In the genomic region with DNA sequence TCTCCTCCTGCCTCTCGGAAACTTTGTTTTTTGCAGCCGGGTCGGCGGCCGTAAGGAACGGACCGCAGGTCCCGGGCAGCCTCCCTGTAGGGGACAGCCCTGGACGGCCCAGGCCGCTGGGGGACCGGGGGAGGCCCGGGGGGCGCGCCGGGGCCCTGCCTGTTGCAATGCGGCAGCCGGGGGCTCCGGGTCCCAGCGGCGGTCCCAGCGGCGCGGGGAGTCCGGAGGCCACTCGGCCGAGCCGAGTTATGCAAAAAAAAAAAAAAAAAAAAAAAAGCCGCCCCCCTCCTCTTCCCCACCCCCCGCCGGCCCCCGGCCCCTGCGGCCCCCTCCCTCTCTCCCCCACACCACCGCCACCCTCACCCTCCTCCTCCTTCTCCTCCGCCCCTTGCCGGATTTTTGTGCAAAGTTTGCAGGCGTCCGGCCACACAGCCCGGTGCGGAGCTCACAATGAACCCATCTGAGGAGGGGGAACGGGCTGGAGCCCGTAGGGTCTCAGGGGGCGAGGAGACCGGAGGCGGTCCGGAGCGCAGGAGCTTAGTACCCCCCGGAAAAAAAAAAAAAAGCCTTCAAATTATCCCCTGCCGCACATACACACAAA, we compare ENCODE assay signal across 8 mouse cellular contexts. TPM values are rescaled to one million over a fixed set of nuclear protein-coding genes. Genes with fewer than 3 reads are reported as not detected.
DNase-seq lines count a peak whose midpoint lies in the region; ATAC-seq and TF ChIP-seq lines count a peak whose summit lies in the region.

Gene Zfp423 (minus strand): TSS at position 276 of the 601 bp plus-strand sequence.

- WGBS in hindbrain, embryonic 10.5 days = under 1% methylated on average over 44 of the region's 48 CpGs
- WGBS in limb, embryonic 12.5 days = under 1% methylated on average over 41 of the region's 48 CpGs
- 1% methylated on average over 37 of the region's 48 CpGs for WGBS in neural tube, embryonic 13.5 days

- peak; percentile 95 for DNase-seq in heart, adult 11 months
- no peak for DNase-seq in heart, adult 9 months (ENCODE audit: low spot score in 2 of 2)
- DNase-seq in R1 (ENCODE audit: low read depth, low spot score) = peak; percentile 69
- no peak for DNase-seq in hindbrain, embryonic 10.5 days (ENCODE audit: low spot score)
- no peak for DNase-seq in thymus, postnatal 25 days

- no peaks in the 10 kb centered on the region for H3K36me3 ChIP-seq in hindbrain, embryonic 10.5 days
- H3K36me3 ChIP-seq in limb, embryonic 12.5 days = no peaks in the 10 kb centered on the region
- H3K36me3 ChIP-seq in neural tube, embryonic 13.5 days = no peaks in the 10 kb centered on the region

- peak within 1 kb of the TSS; percentile 98 for H3K9ac ChIP-seq in limb, embryonic 12.5 days (replicated peaks)
- H3K9ac ChIP-seq in neural tube, embryonic 13.5 days = peak within 1 kb of the TSS; percentile 98

- peak; percentile 45; the same call in 1 of the 2 replicates for ATAC-seq in limb, embryonic 12.5 days (ENCODE audit: insufficient number of reproducible peaks, insufficient read depth, low FRiP score, low TSS enrichment, low read depth)
- peak; percentile 13; the same call in 1 of the 2 replicates for ATAC-seq in neural tube, embryonic 13.5 days (ENCODE audit: low read depth)

- H3K9me3 ChIP-seq in hindbrain, embryonic 10.5 days = no peaks in the 10 kb centered on the region
- H3K9me3 ChIP-seq in limb, embryonic 12.5 days = no peaks in the 10 kb centered on the region
- no peaks in the 10 kb centered on the region for H3K9me3 ChIP-seq in neural tube, embryonic 13.5 days

- peak within 1 kb of the TSS; percentile 94 for H3K4me2 ChIP-seq in limb, embryonic 12.5 days
- peak within 1 kb of the TSS; percentile 95 for H3K4me2 ChIP-seq in neural tube, embryonic 13.5 days

- H3K27ac ChIP-seq in embryonic fibroblast, embryonic 13.5 days (ENCODE audit: insufficient read depth, low read length) = 0 out of 2 replicates have a peak within 1 kb of the TSS, but pooled peaks have one; percentile 25
- peak within 1 kb of the TSS; percentile 100 for H3K27ac ChIP-seq in hindbrain, embryonic 10.5 days
- peak within 1 kb of the TSS; percentile 100 for H3K27ac ChIP-seq in limb, embryonic 12.5 days
- H3K27ac ChIP-seq in neural tube, embryonic 13.5 days (replicated peaks) = peak within 1 kb of the TSS; percentile 99

- H3K4me1 ChIP-seq in embryonic fibroblast, embryonic 13.5 days (ENCODE audit: control insufficient read depth, insufficient read depth, low read length) = no peaks in the 10 kb centered on the region
- peaks cover 89% of the 10 kb centered on the region for H3K4me1 ChIP-seq in hindbrain, embryonic 10.5 days (replicated peaks)
- peaks cover 63% of the 10 kb centered on the region for H3K4me1 ChIP-seq in limb, embryonic 12.5 days (replicated peaks)
- peaks cover 70% of the 10 kb centered on the region for H3K4me1 ChIP-seq in neural tube, embryonic 13.5 days (replicated peaks)

- H3K4me3 ChIP-seq in embryonic fibroblast, embryonic 13.5 days (ENCODE audit: insufficient read depth, low read length) = peak within 1 kb of the TSS; percentile 65
- H3K4me3 ChIP-seq in hindbrain, embryonic 10.5 days = peak within 1 kb of the TSS; percentile 96
- peak within 1 kb of the TSS; percentile 93 for H3K4me3 ChIP-seq in limb, embryonic 12.5 days (replicated peaks)
- H3K4me3 ChIP-seq in neural tube, embryonic 13.5 days = peak within 1 kb of the TSS; percentile 93

- peaks cover 30% of the 10 kb centered on the region for H3K27me3 ChIP-seq in hindbrain, embryonic 10.5 days (ENCODE audit: insufficient read depth, poor library complexity, severe bottlenecking)
- peaks cover 31% of the 10 kb centered on the region for H3K27me3 ChIP-seq in limb, embryonic 12.5 days
- H3K27me3 ChIP-seq in neural tube, embryonic 13.5 days = peaks cover 9% of the 10 kb centered on the region; the same call in 1 of the 2 replicates

- no peak for TF ChIP-seq CTCF in embryonic fibroblast, embryonic 13.5 days (IDR thresholded peaks at IDR 0.05; ENCODE audit: borderline replicate concordance, insufficient read depth, low read length)

- TF ChIP-seq POLR2A in embryonic fibroblast, embryonic 13.5 days (IDR thresholded peaks at IDR 0.05; ENCODE audit: low read depth, low read length) = no peak

RNA-seq across cellular contexts. Expression of gene Zfp423, which starts in this region (rescaled TPM):
- polyA plus RNA-seq in embryonic fibroblast, embryonic 13.5 days (2011; ENCODE audit: insufficient read length, low read depth, missing spikeins) = 1.4 and 2.8 TPM in 2 replicates
- 32.8 and 41.3 TPM in 2 replicates for polyA plus RNA-seq in hindbrain, embryonic 10.5 days (2016; fragmentation: Nextera tagmentation; extraction: Ambion mirVana)
- 40.3 and 43.9 TPM in 2 replicates for polyA plus RNA-seq in limb, embryonic 12.5 days (2016; fragmentation: Nextera tagmentation; extraction: Ambion mirVana)
- 35.5 and 57.9 TPM in 2 replicates for polyA plus RNA-seq in neural tube, embryonic 13.5 days (2015; fragmentation: Nextera tagmentation; extraction: Ambion mirVana)

Comparison
In these comparisons a context has a peak if more than half of its experiments do, and no peak if none do; other contexts are left out.
1. DNase-seq: peak in heart, adult 11 months (single experiment) and R1 (single experiment); none in heart, adult 9 months (0 of 2), hindbrain, embryonic 10.5 days (single experiment) and thymus, postnatal 25 days (single experiment).
2. H3K27ac ChIP-seq: peak in every context shown above with its lines; median percentile 100 in hindbrain, embryonic 10.5 days; 100 in limb, embryonic 12.5 days; 99 in neural tube, embryonic 13.5 days; 25 in embryonic fibroblast, embryonic 13.5 days.
3. Peak in every context shown above with its lines, with median percentiles within 50 percentile points of each other: H3K4me3 ChIP-seq.